Mouse (Mus musculus) ovary, postnatal 10 days (tissue): ENCODE data around the gene P2rx7.

Experiments used
- DNase-seq: peaks from one replicate; pipeline ENCODE4 v3.0.0; 2022; ENCODE audit warnings: low spot score

Gene P2rx7

DNA sequence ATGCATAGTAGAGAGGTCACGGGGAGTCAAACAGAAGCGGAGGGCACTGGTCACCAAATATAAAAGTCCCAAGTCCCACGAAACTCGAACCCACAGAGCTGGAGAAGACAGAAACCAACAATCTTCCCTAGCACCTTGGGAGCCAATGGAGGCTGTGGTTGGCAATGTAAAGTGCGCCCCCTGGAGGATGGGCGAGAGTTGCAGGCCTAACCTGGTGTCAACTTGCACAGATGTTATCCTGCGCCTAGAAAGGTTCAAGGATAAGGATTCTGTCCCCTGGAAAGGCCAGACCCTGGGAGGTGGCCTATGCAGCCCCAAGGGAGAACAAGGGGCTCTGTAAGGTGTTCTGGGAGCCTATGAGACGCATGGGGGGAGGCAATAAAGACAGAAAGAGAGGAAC is 87.6 kb downstream of the P2rx7 start:
- peak; percentile 19 for DNase-seq

- no peak for DNase-seq
These were observed 88.4 kb downstream of the P2rx7 start for GRCm38 (mm10) chr5:122731991-122732673.

DNA sequence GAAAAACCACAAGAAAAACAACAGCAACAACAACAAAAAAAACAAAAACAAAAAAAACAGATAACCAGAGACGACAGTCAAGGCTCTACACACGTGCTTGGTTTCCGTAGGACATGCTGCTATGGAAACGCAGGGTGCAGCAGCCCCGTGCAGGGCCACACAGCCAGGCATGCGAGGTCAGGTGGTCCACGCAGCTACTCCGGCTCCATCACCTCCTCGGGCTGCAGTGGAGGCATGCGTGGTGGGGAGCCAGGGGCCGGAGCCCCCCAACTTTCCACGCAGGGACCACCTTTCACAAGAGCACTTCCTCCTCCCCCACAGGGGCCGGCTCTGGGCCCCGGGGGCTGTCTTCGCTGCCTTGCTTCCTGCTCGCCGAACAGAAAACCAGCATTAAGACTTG is 90.2 kb downstream of the P2rx7 start:
- no peak for DNase-seq

DNA sequence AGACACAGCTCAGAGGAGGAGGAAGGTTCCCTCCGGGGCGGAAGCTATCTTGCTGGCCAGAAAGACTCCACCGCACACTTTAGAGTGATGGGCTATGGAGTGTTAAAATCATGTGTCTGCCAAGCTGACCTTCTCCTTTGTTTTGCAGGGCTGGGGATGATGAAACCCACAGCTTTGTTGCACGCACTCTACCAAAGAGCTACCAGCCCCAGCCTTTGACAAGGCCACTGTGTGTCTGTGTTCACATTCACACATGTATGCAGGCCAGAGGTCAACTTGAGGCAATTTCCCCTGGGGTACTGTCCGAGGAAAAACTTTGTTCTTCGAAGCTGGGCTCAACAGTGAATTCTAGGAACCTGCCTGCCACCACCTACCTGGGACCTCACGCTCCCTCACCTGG is 92.1 kb downstream of the P2rx7 start:
- DNase-seq: no peak

DNA sequence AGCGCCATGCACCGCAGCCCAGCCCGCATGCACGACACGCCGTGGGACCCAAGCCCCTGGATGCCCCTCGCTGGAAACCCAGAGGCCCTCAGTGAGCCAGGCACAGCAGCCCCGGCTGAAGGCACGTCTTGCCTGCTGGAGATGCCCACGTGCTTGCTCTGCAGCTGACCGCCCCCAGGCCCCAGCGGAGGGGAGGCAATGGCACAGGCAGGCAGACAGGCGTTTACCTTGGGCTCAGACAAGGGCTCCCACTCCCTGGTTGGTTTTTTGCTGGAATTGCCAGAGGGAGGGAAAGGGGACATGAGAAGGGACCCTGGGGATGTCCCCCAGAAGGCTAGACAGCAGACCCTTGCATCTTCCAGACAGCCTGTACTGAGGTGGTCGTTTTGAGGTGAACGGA is 93.0 kb downstream of the P2rx7 start:
- DNase-seq: no peak
